Mouse (Mus musculus) small intestine, adult 2 months (tissue): ENCODE measurements around the gene Alpi.

Source experiments
- CTCF ChIP-seq: fragments of 200-500 bp; IDR thresholded peaks from 2 replicates; pipeline ENCODE4 v1.5.1; 2012; ENCODE audit warnings: low read depth, mild to moderate bottlenecking, control low read depth, inconsistent platforms, low read length, moderate library complexity, mixed read lengths; ENCODE audit not compliant: insufficient replicate concordance, insufficient read length; ENCODE audit errors: extremely low read depth
- POLR2A ChIP-seq: fragments of 200-500 bp; IDR thresholded peaks from 2 replicates; pipeline ENCODE4 v1.6.1; 2012; ENCODE audit warnings: low read depth, mild to moderate bottlenecking, control low read depth, inconsistent platforms, low read length, moderate library complexity

DNA sequence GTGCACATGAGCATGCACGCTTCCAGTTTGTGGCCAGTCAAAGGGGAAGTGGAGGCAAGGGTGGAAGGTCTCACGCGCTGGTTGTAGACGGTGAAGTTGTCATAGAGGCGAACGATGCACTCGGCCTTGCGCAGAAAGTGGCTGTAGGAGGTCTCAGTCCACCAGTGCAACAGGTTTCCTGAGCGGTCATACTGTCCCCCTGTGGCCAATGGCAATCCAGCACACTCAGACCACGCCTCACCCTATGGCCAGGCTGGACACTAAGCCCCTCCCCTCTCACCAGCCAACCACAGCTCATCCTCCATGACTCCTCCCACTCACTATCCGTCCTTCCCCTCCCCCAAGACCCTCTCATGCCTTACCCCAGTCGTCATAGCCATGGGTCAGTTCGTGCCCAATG, 48.0 kb upstream of the Alpi start:
- TF ChIP-seq POLR2A (no peak), CTCF (no peak)
